Mouse (Mus musculus): ENCODE measurements at regions not wholly inside any gene's neighbourhood (a gene's known extent, or its start where the extent isn't known, plus 50 kb on each side); places are given as distances from the start of the nearest gene placed in this dataset.

GRCm38 (mm10) chr6:31618852-31619251 is 55.1 kb upstream of the Podxl start:
- TF ChIP-seq CTCF (IDR thresholded peaks at IDR 0.05; ENCODE audit: insufficient read depth, low read depth, low read length) = no peak
- TF ChIP-seq POLR2A (IDR thresholded peaks at IDR 0.05; ENCODE audit: insufficient read depth, low read depth, low read length) = no peak

Measured in olfactory bulb, adult 2 months (tissue).